Mouse (Mus musculus) bone marrow, adult 2 months (tissue): ENCODE results near the gene Pomgnt2.
"Not testable (repeated sequence)": the region's sequence is repeated elsewhere in the genome, so short reads cannot be mapped to it uniquely, and the experiment has no call there.

Experiments used
- CTCF ChIP-seq: fragments of 200-500 bp; IDR thresholded peaks from 2 replicates; pipeline ENCODE4 v1.5.1; 2011; ENCODE audit warnings: low read length, control low read depth; ENCODE audit not compliant: control insufficient read depth, insufficient read depth
- POLR2A ChIP-seq: fragments of 200-500 bp; IDR thresholded peaks from 2 replicates; pipeline ENCODE4 v1.6.1; 2011; ENCODE audit warnings: low read depth, mild to moderate bottlenecking, control low read depth, low read length, borderline replicate concordance; ENCODE audit not compliant: control insufficient read depth

GRCm38 (mm10) chr9:122021171-122021570, 24.3 kb upstream of the Pomgnt2 start:
- TF ChIP-seq POLR2A, CTCF: not testable (repeated sequence)
